Mouse (Mus musculus): ENCODE data around the gene Gm10382.
"Not testable (repeated sequence)": the region's sequence is repeated elsewhere in the genome, so short reads cannot be mapped to it uniquely, and the experiment has no call there.

The Gm10382 gene

GRCm38 (mm10) chr5:125393622-125394603, 4.8 kb downstream of the Gm10382 start:
- DNase-seq, result peak; percentile 98

DNA sequence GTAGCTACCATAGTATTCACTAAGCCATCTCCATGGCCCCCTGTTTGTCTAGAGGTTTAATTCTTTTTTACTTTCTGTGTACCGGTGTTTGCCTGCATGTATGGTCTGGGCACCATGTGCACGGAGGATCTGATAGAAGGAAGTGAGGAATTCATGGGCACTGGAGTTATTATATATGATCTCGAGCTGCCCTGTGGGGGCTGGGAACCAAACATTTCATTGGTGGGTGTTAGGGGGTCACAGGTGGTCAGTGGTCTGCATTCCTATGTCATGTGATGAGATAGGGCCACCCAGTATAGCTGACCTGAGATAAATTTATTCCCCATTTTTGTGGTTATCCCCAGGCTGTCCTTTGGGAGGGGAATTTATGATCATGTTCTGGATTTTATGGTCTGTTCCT, 5.9 kb downstream of the Gm10382 start:
- peak; percentile 94 for DNase-seq

- DNase-seq, result no peak
Measured at GRCm38 (mm10) chr5:125400903-125401302, 11.8 kb downstream of the Gm10382 start.

DNA sequence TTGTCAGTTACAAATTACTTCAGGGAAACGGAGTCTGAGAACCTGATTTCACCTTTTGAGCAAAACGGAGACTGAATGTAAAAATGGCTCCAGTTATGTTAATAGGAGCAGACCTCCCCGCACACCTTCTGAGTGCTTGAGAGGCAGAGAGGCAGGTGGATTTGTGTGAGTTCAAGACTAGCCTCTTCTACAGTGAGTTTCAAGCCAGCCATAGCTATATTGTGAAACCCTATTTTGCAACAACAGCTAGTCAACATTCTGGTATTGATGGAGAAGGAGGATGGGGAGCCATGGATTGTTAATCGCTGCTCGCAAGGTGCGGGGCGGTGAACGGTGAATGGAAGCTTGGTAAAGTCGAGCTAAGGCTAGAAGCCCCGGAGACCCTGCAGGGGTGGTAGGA, 13.4 kb downstream of the Gm10382 start:
- DNase-seq, result no peak

GRCm38 (mm10) chr5:125402991-125403390, 13.9 kb downstream of the Gm10382 start:
- DNase-seq, result peak; percentile 88

DNA sequence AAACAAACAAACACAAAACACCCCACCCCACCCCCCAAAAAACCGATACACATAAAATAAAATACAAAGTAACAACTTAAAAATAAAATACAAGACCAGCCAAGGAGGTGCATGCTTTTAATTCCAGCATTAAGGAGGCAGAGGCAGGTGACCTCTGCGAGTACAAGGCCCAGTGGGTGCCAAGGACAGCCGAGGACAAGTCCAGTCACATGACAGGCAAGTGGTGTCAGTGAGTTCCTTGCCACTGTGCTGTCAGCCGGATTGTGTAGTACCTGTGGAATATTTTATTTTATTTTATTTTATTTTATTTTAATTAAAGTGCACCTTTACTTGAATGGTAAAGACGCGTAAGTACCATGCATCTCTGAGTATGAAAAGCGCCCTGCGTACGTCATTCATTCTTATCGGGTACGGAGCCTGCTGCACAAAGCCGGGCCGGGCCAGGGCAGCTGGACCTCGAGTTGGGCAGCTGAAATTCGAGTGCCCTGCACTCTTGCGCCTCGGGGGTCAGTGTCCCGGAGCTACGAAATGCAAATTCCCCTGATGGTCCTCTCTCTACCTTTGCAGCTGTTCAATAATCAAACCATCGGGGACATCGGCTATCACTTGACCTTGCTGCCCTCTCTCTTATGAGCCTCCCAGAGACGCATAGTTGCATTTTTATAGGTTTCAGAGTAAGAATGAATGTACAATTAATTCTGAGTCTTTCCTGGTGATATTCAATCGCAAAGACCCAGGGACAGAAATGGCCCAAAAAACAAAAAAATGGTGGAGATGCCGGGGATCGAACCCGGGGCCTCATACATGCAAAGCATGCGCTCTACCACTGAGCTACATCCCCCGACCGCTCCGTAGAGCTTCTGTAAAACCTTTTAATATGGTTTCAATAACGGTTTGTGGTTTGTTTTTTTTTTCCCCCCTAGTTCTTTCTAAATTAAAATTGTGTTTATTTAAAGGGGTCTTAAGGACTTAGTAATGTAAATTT, 14.7 kb downstream of the Gm10382 start:
- peak; percentile 96 for DNase-seq

- DNase-seq, result no peak
Measured at GRCm38 (mm10) chr5:125404536-125404902, 15.4 kb downstream of the Gm10382 start.

GRCm38 (mm10) chr5:125404903-125405545, 15.9 kb downstream of the Gm10382 start:
- DNase-seq, result peak; percentile 96

GRCm38 (mm10) chr5:125405546-125406248, 16.6 kb downstream of the Gm10382 start:
- DNase-seq, result peak; percentile 96

GRCm38 (mm10) chr5:125406322-125407016, 17.3 kb downstream of the Gm10382 start:
- DNase-seq, result peak; percentile 98

GRCm38 (mm10) chr5:125407020-125407830, 18.1 kb downstream of the Gm10382 start:
- peak; percentile 89 for DNase-seq

DNA sequence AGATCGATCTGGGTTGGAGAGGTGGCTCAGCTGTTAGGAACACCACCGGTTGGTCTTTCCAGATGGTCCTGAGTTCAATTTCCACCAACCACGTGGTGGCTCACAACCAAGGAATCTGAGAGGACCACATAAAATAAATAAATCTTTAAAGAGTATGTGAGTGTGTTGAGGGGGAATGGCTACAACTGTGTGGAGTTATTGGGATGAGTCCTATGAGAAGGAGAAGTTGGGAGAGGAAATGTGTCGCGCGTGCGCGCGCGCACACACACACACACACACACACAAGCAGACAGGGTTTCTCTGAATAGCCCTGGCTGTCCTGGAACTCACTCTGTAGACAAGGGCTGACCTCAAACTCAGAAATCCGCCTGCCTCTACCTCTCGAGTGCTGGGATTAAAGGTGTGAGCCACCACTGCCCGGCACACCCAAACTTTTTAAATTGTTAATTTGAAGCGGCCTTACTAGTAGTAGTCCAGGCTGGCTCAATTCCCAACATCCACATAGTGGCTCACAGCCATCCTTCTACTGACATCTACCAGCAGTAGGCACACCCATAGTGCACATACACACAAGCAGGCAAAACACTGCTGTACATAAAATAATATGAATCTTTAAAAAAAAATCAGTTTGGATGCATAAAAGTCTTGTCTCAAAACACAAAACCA, 18.9 kb downstream of the Gm10382 start:
- peak; percentile 92 for DNase-seq

- DNase-seq, result peak; percentile 95
Measured at GRCm38 (mm10) chr5:125408842-125409241, 19.7 kb downstream of the Gm10382 start.

DNA sequence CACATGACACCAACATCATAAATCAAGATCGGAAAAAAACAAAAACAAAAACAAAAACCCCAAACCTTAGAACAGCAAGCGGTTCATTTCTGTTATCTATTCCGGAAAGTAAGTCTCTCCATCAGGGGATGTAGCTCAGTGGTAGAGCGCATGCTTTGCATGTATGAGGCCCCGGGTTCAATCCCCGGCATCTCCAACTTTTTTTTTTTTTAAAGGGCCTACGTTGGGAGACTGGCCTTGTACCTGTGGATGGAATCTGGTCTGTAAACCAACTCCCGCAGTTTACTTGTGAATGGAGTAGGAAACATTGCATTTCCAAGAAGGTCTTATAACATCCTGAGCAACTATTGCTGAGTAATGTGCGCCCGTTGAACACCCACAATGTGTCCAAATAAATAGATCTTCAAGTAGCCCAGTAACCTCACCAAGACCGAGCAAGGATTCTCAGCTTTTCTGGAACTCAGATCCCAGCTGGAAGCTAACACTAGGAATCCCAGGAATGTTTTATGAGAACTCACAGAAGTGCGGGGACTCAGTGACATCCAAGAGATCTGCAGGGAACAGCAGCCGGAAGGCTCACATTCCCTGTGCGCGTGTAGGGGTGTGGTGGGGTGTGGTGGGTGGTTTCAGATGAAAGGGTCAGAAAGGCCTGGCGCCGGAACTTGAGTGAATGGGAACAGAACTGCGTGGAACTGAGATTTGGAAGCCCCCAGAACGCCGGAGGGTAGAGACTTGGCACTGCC, 20.4 kb downstream of the Gm10382 start:
- DNase-seq, result peak; percentile 90

GRCm38 (mm10) chr5:125411972-125412530, 22.9 kb downstream of the Gm10382 start:
- DNase-seq, result peak; percentile 93

- not testable (repeated sequence) for DNase-seq
Measured at GRCm38 (mm10) chr5:125412536-125412935, 23.4 kb downstream of the Gm10382 start.

DNA sequence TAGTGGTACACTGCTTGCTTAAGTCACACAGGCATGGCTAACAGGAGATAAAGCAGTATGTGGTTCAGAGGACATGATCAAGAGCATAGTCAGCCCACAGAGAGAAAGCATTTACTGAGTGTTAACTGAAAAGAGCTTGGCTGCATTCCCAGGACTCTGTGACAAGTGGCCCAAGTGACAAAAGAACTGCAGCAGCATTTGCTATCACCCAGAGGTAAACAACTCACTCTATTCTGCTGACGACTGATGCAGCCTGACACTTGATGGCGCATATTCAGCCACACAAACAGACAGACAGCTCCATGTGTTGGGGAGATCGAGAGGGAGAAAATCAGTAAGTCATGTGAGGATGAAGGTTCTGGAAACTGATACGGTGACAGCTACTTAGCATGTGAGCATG, 24.6 kb downstream of the Gm10382 start:
- peak; percentile 95 for DNase-seq

- peak; percentile 91 for DNase-seq
Measured at GRCm38 (mm10) chr5:125416183-125416582, 27.1 kb downstream of the Gm10382 start.

GRCm38 (mm10) chr5:125418636-125419035, 29.5 kb downstream of the Gm10382 start:
- no peak for DNase-seq

Data from heart, adult 11 months (tissue).